Mouse (Mus musculus) small intestine, adult 2 months (tissue): ENCODE data around the gene Csf1.

Source experiments
- CTCF ChIP-seq: fragments of 200-500 bp; IDR thresholded peaks from 2 replicates; pipeline ENCODE4 v1.5.1; 2012; ENCODE audit warnings: low read depth, mild to moderate bottlenecking, control low read depth, inconsistent platforms, low read length, moderate library complexity, mixed read lengths; ENCODE audit not compliant: insufficient replicate concordance, insufficient read length; ENCODE audit errors: extremely low read depth
- POLR2A ChIP-seq: fragments of 200-500 bp; IDR thresholded peaks from 2 replicates; pipeline ENCODE4 v1.6.1; 2012; ENCODE audit warnings: low read depth, mild to moderate bottlenecking, control low read depth, inconsistent platforms, low read length, moderate library complexity

- TF ChIP-seq CTCF (no peak), POLR2A (no peak)
Observed at GRCm38 (mm10) chr3:107737609-107738190, 22.6 kb downstream of the Csf1 start.
